In genomic region chr17:29253684-29254083, GRCm38 (mm10) we compare ENCODE assay signal across 20 mouse cellular contexts. TPM values are rescaled to one million over a fixed set of nuclear protein-coding genes. Genes with fewer than 3 reads are reported as not detected.
DNase-seq lines count a peak whose midpoint lies in the region; ATAC-seq and TF ChIP-seq lines count a peak whose summit lies in the region.
"Had no signal": no experiment of that assay in that cellular context is flagged by ENCODE, and none has a peak within 500 bp of the region (broad histone marks: within the 10 kb centered on the region; RNA-seq: fewer than 3 reads in every experiment).

No protein-coding gene starts in this region.

- 80% methylated on average over 9 of the region's 9 CpGs for WGBS in liver, postnatal 0 days (ENCODE audit: insufficient replicate concordance)
- WGBS in liver, embryonic 12.5 days (ENCODE audit: insufficient replicate concordance) = 76% methylated on average over 9 of the region's 9 CpGs
- 47% methylated on average over 9 of the region's 9 CpGs for WGBS in heart, embryonic 11.5 days (ENCODE audit: insufficient replicate concordance)
- WGBS in kidney, adult 2 months = 63% methylated on average over 9 of the region's 9 CpGs

- no peaks in the 10 kb centered on the region for H3K9me3 ChIP-seq in liver, postnatal 0 days (ENCODE audit: low read length)
- H3K9me3 ChIP-seq in liver, embryonic 12.5 days (replicated peaks) = no peaks in the 10 kb centered on the region
- no peaks in the 10 kb centered on the region for H3K9me3 ChIP-seq in heart, embryonic 11.5 days (replicated peaks; ENCODE audit: control insufficient read depth, low read length)
- H3K9me3 ChIP-seq: embryonic facial prominence, embryonic 13.5 days; forebrain, embryonic 10.5 days; liver, embryonic 13.5 days; midbrain, embryonic 10.5 days had no signal

- TF ChIP-seq EP300 in liver, postnatal 0 days (IDR thresholded peaks at IDR 0.05; ENCODE audit: low read depth) = no peak

- H3K36me3 ChIP-seq in liver, postnatal 0 days (replicated peaks; ENCODE audit: insufficient read depth, low read length) = peaks cover 54% of the 10 kb centered on the region
- peaks cover 98% of the 10 kb centered on the region for H3K36me3 ChIP-seq in liver, embryonic 12.5 days
- H3K36me3 ChIP-seq in heart, embryonic 11.5 days (ENCODE audit: control insufficient read depth, insufficient read depth, low read length) = peaks cover 19% of the 10 kb centered on the region
- H3K36me3 ChIP-seq in kidney, adult 2 months (ENCODE audit: control insufficient read depth, insufficient read depth, low read length) = no peaks in the 10 kb centered on the region

- peak; percentile 8 for DNase-seq in adrenal gland, postnatal 10 days
- no peak for DNase-seq in adrenal gland, adult 18-20 months (ENCODE audit: low spot score in 2 of 2)
- DNase-seq in liver, postnatal 0 days = no peak
- peak; percentile 1 for DNase-seq in yolk sac, embryonic 10.5 days (ENCODE audit: low spot score)
- DNase-seq in urinary bladder, postnatal 25 days (ENCODE audit: low spot score) = no peak
- DNase-seq in kidney, adult 2 months = no peak
- DNase-seq: adrenal gland, adult 2 months; cerebellum, adult 11-12 months; gastrocnemius, postnatal 10 days; kidney, adult 18-20 months; kidney, postnatal 4 days; liver, embryonic 13.5 days; right cerebral cortex, adult 18-20 months; thymus, adult 18-20 months had no signal

- H3K4me1 ChIP-seq in liver, postnatal 0 days (ENCODE audit: insufficient read depth) = peaks cover 47% of the 10 kb centered on the region
- H3K4me1 ChIP-seq in liver, embryonic 12.5 days = peaks cover 25% of the 10 kb centered on the region
- peaks cover 72% of the 10 kb centered on the region for H3K4me1 ChIP-seq in heart, embryonic 11.5 days (ENCODE audit: control insufficient read depth, insufficient read depth, low read length)
- peaks cover 36% of the 10 kb centered on the region for H3K4me1 ChIP-seq in kidney, adult 2 months (ENCODE audit: control insufficient read depth, insufficient read depth, low read length)

- peak overlapping the region; percentile 89 for H3K27ac ChIP-seq in liver, postnatal 0 days (ENCODE audit: low read depth)
- H3K27ac ChIP-seq in liver, embryonic 12.5 days = no peak overlapping the region
- peak overlapping the region; percentile 95 for H3K27ac ChIP-seq in heart, embryonic 11.5 days (ENCODE audit: low read depth, low read length)
- H3K27ac ChIP-seq in kidney, adult 2 months (ENCODE audit: insufficient read depth, low read depth, low read length) = no peak overlapping the region
- H3K27ac ChIP-seq: embryonic facial prominence, embryonic 13.5 days; forebrain, embryonic 10.5 days; liver, embryonic 13.5 days; midbrain, embryonic 10.5 days had no signal

- no peak for ATAC-seq in liver, postnatal 0 days
- no peak for ATAC-seq in liver, embryonic 12.5 days
- no peak for ATAC-seq in heart, embryonic 11.5 days (replicated peaks; ENCODE audit: insufficient number of reproducible peaks, low FRiP score, low TSS enrichment)
- ATAC-seq: CD4-positive, CD25-positive, alpha-beta regulatory T cell, adult 4 months had no signal

- H3K9ac ChIP-seq in liver, postnatal 0 days (replicated peaks) = no peak overlapping the region
- no peak overlapping the region for H3K9ac ChIP-seq in liver, embryonic 12.5 days
- 0 out of 2 replicates have a peak overlapping the region, but pooled peaks have one; percentile 1 for H3K9ac ChIP-seq in heart, embryonic 11.5 days (ENCODE audit: low read depth, low read length)
- H3K9ac ChIP-seq: embryonic facial prominence, embryonic 13.5 days; liver, embryonic 13.5 days had no signal

- H3K27me3 ChIP-seq in liver, postnatal 0 days (ENCODE audit: insufficient read depth, low read length) = no peaks in the 10 kb centered on the region
- H3K27me3 ChIP-seq in liver, embryonic 12.5 days (replicated peaks) = no peaks in the 10 kb centered on the region
- no peaks in the 10 kb centered on the region for H3K27me3 ChIP-seq in heart, embryonic 11.5 days (ENCODE audit: control insufficient read depth, insufficient read depth, low read length)
- H3K27me3 ChIP-seq in kidney, adult 2 months (replicated peaks; ENCODE audit: control insufficient read depth, insufficient read depth, low read length) = no peaks in the 10 kb centered on the region
- H3K27me3 ChIP-seq: embryonic facial prominence, embryonic 13.5 days; liver, embryonic 13.5 days had no signal

- no peak for TF ChIP-seq CTCF in liver, postnatal 0 days (IDR thresholded peaks at IDR 0.05; ENCODE audit: low read depth)
- TF ChIP-seq CTCF in kidney, adult 2 months (conservative IDR thresholded peaks at IDR 0.05; ENCODE audit: insufficient read depth, insufficient read length, low read depth, low read length) = no peak

- no peak for TF ChIP-seq POLR2A in kidney, adult 2 months (IDR thresholded peaks at IDR 0.05; ENCODE audit: low read depth, low read length)

- H3K4me3 ChIP-seq in liver, postnatal 0 days (ENCODE audit: low read depth, low read length) = no peak overlapping the region
- H3K4me3 ChIP-seq in liver, embryonic 12.5 days = no peak overlapping the region
- H3K4me3 ChIP-seq in heart, embryonic 11.5 days (ENCODE audit: low read depth, low read length) = no peak overlapping the region
- H3K4me3 ChIP-seq in kidney, adult 2 months (ENCODE audit: insufficient read depth, low read depth, low read length) = no peak overlapping the region
- H3K4me3 ChIP-seq: embryonic facial prominence, embryonic 13.5 days; forebrain, embryonic 10.5 days; liver, embryonic 13.5 days; midbrain, embryonic 10.5 days had no signal

- no peak overlapping the region for H3K4me2 ChIP-seq in liver, postnatal 0 days (ENCODE audit: low read depth, low read length)
- H3K4me2 ChIP-seq in liver, embryonic 12.5 days = no peak overlapping the region
- peak overlapping the region; percentile 40; the same call in 1 of the 2 replicates for H3K4me2 ChIP-seq in heart, embryonic 11.5 days
- H3K4me2 ChIP-seq: embryonic facial prominence, embryonic 13.5 days; liver, embryonic 13.5 days had no signal

RNA-seq across cellular contexts. Expression of gene Ppil1, which starts 10.3 kb away (rescaled TPM):
- 10 to 100 TPM; 24.6 to 27.9 TPM for total RNA-seq in adrenal gland, postnatal 10 days (2021)
- total RNA-seq in adrenal gland, adult 18-20 months (2021) = 10 to 100 TPM; 21.3 to 22.4 TPM
- polyA plus RNA-seq in liver, postnatal 0 days (2015; fragmentation: Nextera tagmentation; extraction: Ambion mirVana) = 36.1 and 42.1 TPM in 2 replicates
- polyA plus RNA-seq in liver, embryonic 12.5 days (2016; fragmentation: Nextera tagmentation; extraction: Ambion mirVana) = 123 and 126 TPM in 2 replicates
- polyA plus RNA-seq in heart, embryonic 11.5 days (2014; fragmentation: Nextera tagmentation; extraction: Ambion mirVana) = 117 and 135 TPM in 2 replicates
- 21.5 and 23.5 TPM in 2 replicates for polyA plus RNA-seq in kidney, adult 2 months (2012; rRNA removed)

RNA-seq across cellular contexts. Expression of gene BC004004, which starts 14.9 kb away (rescaled TPM):
- total RNA-seq in adrenal gland, postnatal 10 days (2021) = 100 to 1,000 TPM; 158 to 160 TPM
- total RNA-seq in adrenal gland, adult 18-20 months (2021) = 100 to 1,000 TPM; 111 to 147 TPM
- 101 and 105 TPM in 2 replicates for polyA plus RNA-seq in liver, postnatal 0 days (2015; fragmentation: Nextera tagmentation; extraction: Ambion mirVana)
- 51.5 and 54.6 TPM in 2 replicates for polyA plus RNA-seq in liver, embryonic 12.5 days (2016; fragmentation: Nextera tagmentation; extraction: Ambion mirVana)
- 90.6 and 94.9 TPM in 2 replicates for polyA plus RNA-seq in heart, embryonic 11.5 days (2014; fragmentation: Nextera tagmentation; extraction: Ambion mirVana)
- polyA plus RNA-seq in kidney, adult 2 months (2012; rRNA removed) = 219 and 228 TPM in 2 replicates

RNA-seq across cellular contexts. Expression of gene Cpne5, which starts 15.7 kb away (rescaled TPM):
- total RNA-seq in adrenal gland, postnatal 10 days (2021) = 1 to 10 TPM; 1.0 to 1.6 TPM
- total RNA-seq in adrenal gland, adult 18-20 months (2021) = under 1 TPM; 0.33 to 0.35 TPM
- polyA plus RNA-seq in liver, postnatal 0 days (2015; fragmentation: Nextera tagmentation; extraction: Ambion mirVana) = 0.33 and 0.46 TPM in 2 replicates
- 0.18 and 0.33 TPM in 2 replicates for polyA plus RNA-seq in liver, embryonic 12.5 days (2016; fragmentation: Nextera tagmentation; extraction: Ambion mirVana)
- 24.0 and 28.8 TPM in 2 replicates for polyA plus RNA-seq in heart, embryonic 11.5 days (2014; fragmentation: Nextera tagmentation; extraction: Ambion mirVana)
- polyA plus RNA-seq in kidney, adult 2 months (2012; rRNA removed) = 0.78 and 1.2 TPM in 2 replicates

Comparison
In these comparisons a context has a peak if more than half of its experiments do, and no peak if none do; other contexts are left out.
1. DNase-seq: peak in adrenal gland, postnatal 10 days (single experiment) and yolk sac, embryonic 10.5 days (single experiment); none in adrenal gland, adult 18-20 months (0 of 2), liver, postnatal 0 days (single experiment), urinary bladder, postnatal 25 days (single experiment) and kidney, adult 2 months (single experiment).
2. H3K27ac ChIP-seq: peak in liver, postnatal 0 days (single experiment) and heart, embryonic 11.5 days (single experiment); none in liver, embryonic 12.5 days (single experiment) and kidney, adult 2 months (single experiment).
3. RNA of gene Cpne5, which starts 15.7 kb away (polyA plus RNA-seq): 24.0 to 28.8 TPM in heart, embryonic 11.5 days; 0.78 to 1.2 TPM in kidney, adult 2 months, 0.33 to 0.46 TPM in liver, postnatal 0 days and 0.18 to 0.33 TPM in liver, embryonic 12.5 days; every median in the first group is over 10 times any median in the second.